Mouse (Mus musculus) myocyte (in vitro differentiated cells): ENCODE results near the gene Usp48. TPM values are rescaled to one million over a fixed set of nuclear protein-coding genes. Genes with fewer than 3 reads are reported as not detected.

ENCODE experiments used
- H3K27me3 ChIP-seq: one replicate; pipeline ENCODE4 v1.6.1; 2011; ENCODE audit not compliant: control insufficient read depth, insufficient read depth, insufficient read length
- H3K36me3 ChIP-seq: one replicate; pipeline ENCODE4 v1.6.1; 2011; ENCODE audit not compliant: control insufficient read depth, insufficient read depth
- H3K4me2 ChIP-seq: one replicate; pipeline ENCODE4 v1.6.1; 2011; ENCODE audit warnings: low read depth, control low read depth
- H3K4me3 ChIP-seq: one replicate; pipeline ENCODE4 v1.5.1; 2011; ENCODE audit warnings: mild to moderate bottlenecking, control low read depth, moderate library complexity
- H3K79me2 ChIP-seq: one replicate; pipeline ENCODE4 v1.6.1; 2011; ENCODE audit not compliant: control insufficient read depth, insufficient read depth
- H3ac ChIP-seq: one replicate; pipeline ENCODE4 v1.6.1; 2011; ENCODE audit not compliant: control insufficient read depth, insufficient read length
- CEBPB ChIP-seq: IDR thresholded peaks from 2 replicates; pipeline ENCODE4 v1.6.1; 2011; ENCODE audit warnings: mild to moderate bottlenecking, moderate library complexity; ENCODE audit not compliant: poor library complexity, insufficient read depth, severe bottlenecking
- E2F4 ChIP-seq: IDR thresholded peaks from one replicate; pipeline ENCODE4 v1.6.1; 2011; ENCODE audit warnings: mild to moderate bottlenecking, control low read depth, moderate library complexity; ENCODE audit not compliant: insufficient read depth
- MAX ChIP-seq: IDR thresholded peaks from one replicate; pipeline ENCODE4 v1.6.1; 2011; ENCODE audit warnings: low read depth, mild to moderate bottlenecking, control low read depth
- MYOD1 ChIP-seq, 3 experiments: IDR thresholded peaks; one replicate each; pipeline ENCODE4 v1.6.1; 2011; ENCODE audit warnings: control low read depth in 2 of 3, low read depth in 2 of 3, mild to moderate bottlenecking in 2 of 3, moderate library complexity in 1 of 3; ENCODE audit not compliant: insufficient read length in 2 of 3, control insufficient read depth in 1 of 3
- MYOG ChIP-seq, 3 experiments: IDR thresholded peaks; one replicate each; pipeline ENCODE4 v1.6.1; 2011; ENCODE audit warnings: control low read depth in 2 of 3, low read depth in 2 of 3, mild to moderate bottlenecking in 2 of 3; ENCODE audit not compliant: insufficient read length in 2 of 3, control insufficient read depth in 1 of 3, insufficient read depth in 1 of 3
- POLR2A ChIP-seq: IDR thresholded peaks from one replicate; pipeline ENCODE4 v1.6.1; 2011; ENCODE audit warnings: low read depth, mild to moderate bottlenecking, control low read depth, moderate library complexity; ENCODE audit not compliant: insufficient read length
- POLR2AphosphoS2 ChIP-seq: IDR thresholded peaks from one replicate; pipeline ENCODE4 v1.6.1; 2011; ENCODE audit warnings: low read depth, control low read depth; ENCODE audit not compliant: insufficient read length
- REST ChIP-seq: IDR thresholded peaks from one replicate; pipeline ENCODE4 v1.6.1; 2011; ENCODE audit warnings: mild to moderate bottlenecking, control low read depth, moderate library complexity; ENCODE audit not compliant: insufficient read depth, insufficient read length
- SRF ChIP-seq: IDR thresholded peaks from one replicate; pipeline ENCODE4 v1.6.1; 2011; ENCODE audit warnings: low read depth; ENCODE audit not compliant: control insufficient read depth, insufficient read length
- TCF12 ChIP-seq: IDR thresholded peaks from one replicate; pipeline ENCODE4 v1.6.1; 2011; ENCODE audit warnings: mild to moderate bottlenecking, control low read depth; ENCODE audit not compliant: poor library complexity, insufficient read depth, severe bottlenecking
- TCF3 ChIP-seq: IDR thresholded peaks from one replicate; pipeline ENCODE4 v1.6.1; 2011; ENCODE audit warnings: low read depth, control low read depth; ENCODE audit not compliant: insufficient read length
- USF1 ChIP-seq: IDR thresholded peaks from one replicate; pipeline ENCODE4 v1.6.1; 2011; ENCODE audit warnings: low read depth, mild to moderate bottlenecking, control low read depth, moderate library complexity
- polyA plus RNA-seq: library from polyadenylated mRNA; unstranded; fragments of >200 nt; fragmentation: generic; extraction: Trizol; gene quantifications from one replicate; pipeline ENCODE4 v1.2.1, GENCODE M21; 2012; ENCODE audit warnings: missing spikeins

Gene Usp48
- polyA plus RNA-seq, 1 experiment: 14.2 TPM

DNA sequence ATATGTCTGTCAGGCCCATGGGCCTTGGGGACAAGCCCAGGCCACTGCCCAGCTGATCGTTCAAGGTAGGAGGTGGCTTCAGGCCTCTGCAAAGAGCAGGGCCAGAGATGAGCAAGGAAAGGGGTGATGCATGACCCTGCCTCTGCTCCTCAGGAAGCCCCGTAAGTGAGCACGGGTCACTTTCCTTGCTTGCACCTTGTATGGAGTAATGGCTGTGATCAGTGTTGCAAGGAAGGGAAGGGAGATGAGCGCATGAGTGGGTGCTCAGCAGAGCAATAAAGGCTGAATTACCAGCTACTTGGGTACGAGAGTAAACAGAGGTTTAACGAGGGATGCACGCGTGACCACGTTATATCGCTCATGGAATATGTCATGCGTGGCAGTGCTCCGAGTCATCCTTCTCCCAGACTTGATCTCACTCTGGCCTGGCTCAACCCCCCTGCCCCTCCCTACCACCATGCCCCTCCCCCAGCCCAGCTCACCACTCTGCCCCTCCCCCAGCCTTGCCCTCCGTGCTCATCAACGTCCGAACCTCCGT lies 36.8 kb upstream of the Usp48 start:
- H3K36me3 ChIP-seq: peaks cover 41% of the 10 kb centered on the region
- H3ac ChIP-seq: no peak overlapping the region
- no peak overlapping the region for H3K4me3 ChIP-seq
- no peaks in the 10 kb centered on the region for H3K27me3 ChIP-seq
- H3K4me2 ChIP-seq: no peak overlapping the region
- no peaks in the 10 kb centered on the region for H3K79me2 ChIP-seq
- TF ChIP-seq REST (no peak), MAX (no peak), TCF12 (no peak), TCF3 (no peak), POLR2A (no peak), MYOG (IDR thresholded peaks at IDR 0.05; ENCODE audit: control insufficient read depth in 1 of 3, insufficient read depth in 1 of 3, insufficient read length in 2 of 3, low read depth in 2 of 3) (no peak), USF1 (no peak), E2F4 (no peak), SRF (no peak), MYOD1 (IDR thresholded peaks at IDR 0.05; ENCODE audit: control insufficient read depth in 1 of 3, insufficient read length in 2 of 3, low read depth in 2 of 3) (no peak), POLR2AphosphoS2 (no peak), CEBPB (no peak)

DNA sequence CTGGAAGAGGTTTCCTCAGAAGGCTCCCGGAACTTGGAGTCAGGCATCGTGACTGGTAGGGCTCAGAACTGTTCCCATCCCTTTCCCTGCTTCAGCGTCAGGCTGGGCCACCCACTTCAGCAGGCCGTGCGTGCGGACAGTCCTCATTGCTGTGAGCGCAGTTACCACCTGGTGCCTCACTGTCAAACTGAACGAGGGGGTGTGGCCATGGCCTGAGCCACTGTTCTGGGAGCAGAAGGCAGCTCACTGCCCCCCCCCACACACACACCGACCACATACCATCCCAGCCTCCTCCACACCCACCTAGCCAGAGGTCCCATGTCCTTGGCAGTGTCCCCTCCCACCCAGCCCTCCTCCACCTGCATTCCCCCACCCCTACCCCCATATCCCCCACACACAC lies 23.7 kb upstream of the Usp48 start:
- Histone ChIP-seq H3K27me3 (no peaks in the 10 kb centered on the region), H3K4me2 (no peak overlapping the region), H3K79me2 (no peaks in the 10 kb centered on the region), H3K4me3 (no peak overlapping the region), H3K36me3 (peaks cover 10% of the 10 kb centered on the region), H3ac (no peak overlapping the region)
- TF ChIP-seq TCF12 (no peak), E2F4 (no peak), SRF (no peak), REST (no peak), TCF3 (no peak), POLR2AphosphoS2 (peak; percentile 36), MAX (no peak), POLR2A (peak; percentile 33)

DNA sequence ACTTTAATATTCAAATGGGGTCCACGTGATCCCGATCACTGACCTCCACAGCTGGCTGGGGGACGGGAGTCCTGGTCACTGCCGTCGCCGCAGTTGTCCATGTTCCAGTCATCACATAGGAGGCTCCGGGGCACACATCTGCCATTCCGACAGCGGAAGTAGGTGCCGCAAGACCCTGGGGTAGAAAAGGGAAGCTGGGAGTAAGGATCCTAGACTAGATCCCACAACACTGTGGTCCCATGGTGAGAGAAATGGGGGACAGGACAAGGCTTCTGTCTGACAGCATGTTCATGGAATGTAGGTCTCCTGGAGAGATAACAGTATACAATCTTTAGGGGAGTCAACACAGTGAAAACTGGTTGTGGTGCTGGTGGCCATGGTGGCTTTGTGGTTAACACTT lies 19.1 kb upstream of the Usp48 start, which contains the start of gene Ldlrad2:
TSS of gene Ldlrad2 (minus strand) at position 101 of the 400 bp plus-strand sequence.
- Histone ChIP-seq H3K36me3 (peaks cover 3% of the 10 kb centered on the region), H3K27me3 (peaks cover 6% of the 10 kb centered on the region), H3ac (no peak within 1 kb of the TSS), H3K79me2 (no peaks in the 10 kb centered on the region), H3K4me3 (no peak within 1 kb of the TSS), H3K4me2 (no peak within 1 kb of the TSS)
- TF ChIP-seq CEBPB (no peak), MAX (no peak)

DNA sequence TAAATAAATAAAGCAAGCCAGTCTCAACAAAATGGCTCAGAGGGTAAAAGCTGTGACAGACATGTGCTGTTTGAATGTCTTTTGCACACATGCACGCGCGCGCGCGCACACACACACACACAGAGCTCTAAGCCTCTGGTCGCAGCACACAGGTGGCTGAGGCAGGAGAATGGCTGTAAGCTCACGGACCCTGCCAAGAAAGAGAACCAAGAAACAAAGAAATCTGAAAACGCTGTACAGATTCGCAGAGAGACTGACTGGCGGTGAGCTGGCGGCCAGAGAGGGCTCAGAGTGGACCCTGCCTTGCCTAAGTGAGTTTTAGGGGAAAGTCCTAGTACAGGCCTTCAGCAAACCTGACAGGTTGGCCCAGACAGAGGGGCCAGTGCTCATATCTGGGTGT lies 16.1 kb upstream of the Usp48 start:
- Histone ChIP-seq H3K4me2 (no peak overlapping the region), H3ac (no peak overlapping the region), H3K27me3 (peaks cover 6% of the 10 kb centered on the region), H3K36me3 (no peaks in the 10 kb centered on the region), H3K79me2 (no peaks in the 10 kb centered on the region), H3K4me3 (no peak overlapping the region)
- TF ChIP-seq MAX (no peak), POLR2AphosphoS2 (no peak), POLR2A (no peak), REST (no peak), TCF3 (no peak), TCF12 (no peak), SRF (no peak), MYOG (IDR thresholded peaks at IDR 0.05; ENCODE audit: control insufficient read depth in 1 of 3, insufficient read depth in 1 of 3, insufficient read length in 2 of 3, low read depth in 2 of 3) (no peak), USF1 (no peak), E2F4 (no peak), CEBPB (no peak), MYOD1 (IDR thresholded peaks at IDR 0.05; ENCODE audit: control insufficient read depth in 1 of 3, insufficient read length in 2 of 3, low read depth in 2 of 3) (no peak)

DNA sequence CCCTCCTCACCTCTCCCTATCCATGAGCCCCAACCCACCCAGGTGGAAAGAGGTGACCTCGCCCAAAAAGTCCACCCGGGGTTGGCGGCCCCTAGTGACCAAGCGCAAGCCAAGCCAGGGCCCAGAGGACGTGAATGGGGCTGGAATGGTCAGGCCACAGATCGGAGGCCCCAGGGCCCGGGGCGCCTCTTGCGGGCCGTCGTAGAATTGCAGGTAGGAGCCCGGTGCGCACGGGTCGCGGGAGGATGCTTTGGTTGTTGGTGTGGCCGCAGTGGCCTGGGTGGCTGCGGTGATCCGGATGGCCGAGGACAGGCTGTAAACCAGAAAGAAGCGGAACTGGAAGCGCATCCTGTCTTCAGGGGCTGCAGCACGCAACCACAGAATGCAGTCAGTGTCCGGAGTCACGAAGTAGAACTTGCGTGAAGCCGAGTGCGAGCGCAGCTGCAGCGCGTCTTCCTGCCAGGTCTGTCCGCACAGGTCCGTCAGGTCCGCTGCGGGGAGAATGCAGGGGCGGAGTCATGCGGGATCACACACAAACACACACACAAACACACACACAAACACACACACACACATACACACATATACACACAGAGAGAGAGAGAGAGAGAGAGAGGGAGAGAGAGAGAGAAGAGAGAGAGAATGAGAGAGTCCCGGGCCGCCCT lies 15.2 kb upstream of the Usp48 start:
- H3K27me3 ChIP-seq: peaks cover 6% of the 10 kb centered on the region
- TF ChIP-seq TCF3 (no peak), E2F4 (no peak), MYOG (IDR thresholded peaks at IDR 0.05; ENCODE audit: control insufficient read depth in 1 of 3, insufficient read depth in 1 of 3, insufficient read length in 2 of 3, low read depth in 2 of 3) (no peak), SRF (no peak), REST (no peak), POLR2A (no peak), CEBPB (no peak)
- no peak overlapping the region for H3K4me2 ChIP-seq
- no peaks in the 10 kb centered on the region for H3K79me2 ChIP-seq
- no peak overlapping the region for H3K4me3 ChIP-seq
- no peaks in the 10 kb centered on the region for H3K36me3 ChIP-seq
- H3ac ChIP-seq: no peak overlapping the region
